15 mouse cellular contexts compared by ENCODE assay signal in genomic region chr2:174198406-174198971, GRCm38 (mm10).
DNase-seq lines count a peak whose midpoint lies in the region; ATAC-seq and TF ChIP-seq lines count a peak whose summit lies in the region.
"Had no signal": no experiment of that assay in that cellular context is flagged by ENCODE, and none has a peak within 500 bp of the region (broad histone marks: within the 10 kb centered on the region; RNA-seq: fewer than 3 reads in every experiment).

No protein-coding gene starts in this region.

- peak; percentile 35 for DNase-seq in forebrain, embryonic 11.5 days (ENCODE audit: low spot score)
- DNase-seq in forebrain, embryonic 14.5 days (ENCODE audit: low spot score): no peak
- peak; percentile 49 for DNase-seq in brain, adult 2 months (ENCODE audit: low read depth, low spot score)
- peak; percentile 18 for DNase-seq in cerebellum, adult 9-11 months
- DNase-seq in layer of hippocampus, postnatal 10 days (ENCODE audit: low spot score in 2 of 2): peak; percentile 27 to 40
- no peak for DNase-seq in midbrain, postnatal 0 days (ENCODE audit: low spot score)
- no peak for DNase-seq in right cerebral cortex, adult 18-20 months
- DNase-seq in spleen, postnatal 10 days (ENCODE audit: low spot score in 2 of 2): no peak
- DNase-seq: heart, adult 2 months; liver, embryonic 13.5 days; spleen, adult 18-20 months had no signal

- no peak for TF ChIP-seq CTCF in midbrain, postnatal 0 days (IDR thresholded peaks at IDR 0.05)

- H3K27ac ChIP-seq in forebrain, embryonic 11.5 days (ENCODE audit: low read depth, low read length): no peak overlapping the region
- H3K27ac ChIP-seq in forebrain, embryonic 14.5 days (ENCODE audit: low read depth, low read length): no peak overlapping the region
- no peak overlapping the region for H3K27ac ChIP-seq in midbrain, postnatal 0 days (ENCODE audit: low read depth, low read length)
- H3K27ac ChIP-seq: embryonic facial prominence, embryonic 12.5 days; heart, adult 2 months; hindbrain, embryonic 13.5 days; intestine, embryonic 15.5 days; liver, embryonic 13.5 days; midbrain, embryonic 15.5 days had no signal

- no peak for ATAC-seq in forebrain, embryonic 11.5 days (replicated peaks; ENCODE audit: low FRiP score)
- ATAC-seq in forebrain, embryonic 14.5 days: no peak
- ATAC-seq in midbrain, postnatal 0 days (ENCODE audit: low FRiP score): no peak
- ATAC-seq: intestine, embryonic 15.5 days; midbrain, embryonic 15.5 days had no signal

- no peaks in the 10 kb centered on the region for H3K9me3 ChIP-seq in forebrain, embryonic 11.5 days (ENCODE audit: control insufficient read depth, low read length)
- no peaks in the 10 kb centered on the region for H3K9me3 ChIP-seq in forebrain, embryonic 14.5 days (replicated peaks; ENCODE audit: control insufficient read depth, low read length)
- no peaks in the 10 kb centered on the region for H3K9me3 ChIP-seq in midbrain, postnatal 0 days (ENCODE audit: low read length)
- H3K9me3 ChIP-seq: embryonic facial prominence, embryonic 12.5 days; hindbrain, embryonic 13.5 days; intestine, embryonic 15.5 days; liver, embryonic 13.5 days; midbrain, embryonic 15.5 days had no signal

- WGBS in forebrain, embryonic 11.5 days: 89% methylated on average over 7 of the region's 7 CpGs
- WGBS in forebrain, embryonic 14.5 days: 89% methylated on average over 7 of the region's 7 CpGs
- WGBS in midbrain, postnatal 0 days: 92% methylated on average over 7 of the region's 7 CpGs

- H3K27me3 ChIP-seq in forebrain, embryonic 11.5 days (ENCODE audit: control insufficient read depth, insufficient read depth, low read length): no peaks in the 10 kb centered on the region
- no peaks in the 10 kb centered on the region for H3K27me3 ChIP-seq in forebrain, embryonic 14.5 days (replicated peaks; ENCODE audit: control insufficient read depth, insufficient read depth, low read length)
- no peaks in the 10 kb centered on the region for H3K27me3 ChIP-seq in midbrain, postnatal 0 days (ENCODE audit: insufficient read depth, low read length)
- H3K27me3 ChIP-seq: embryonic facial prominence, embryonic 12.5 days; hindbrain, embryonic 13.5 days; intestine, embryonic 15.5 days; liver, embryonic 13.5 days; midbrain, embryonic 15.5 days had no signal

- H3K9ac ChIP-seq in forebrain, embryonic 11.5 days (ENCODE audit: low read length): no peak overlapping the region
- H3K9ac ChIP-seq in forebrain, embryonic 14.5 days (ENCODE audit: low read length): no peak overlapping the region
- H3K9ac ChIP-seq in midbrain, postnatal 0 days (replicated peaks; ENCODE audit: low read length, poor library complexity, severe bottlenecking): no peak overlapping the region
- H3K9ac ChIP-seq: embryonic facial prominence, embryonic 12.5 days; hindbrain, embryonic 13.5 days; intestine, embryonic 15.5 days; liver, embryonic 13.5 days; midbrain, embryonic 15.5 days had no signal

- no peak overlapping the region for H3K4me2 ChIP-seq in forebrain, embryonic 11.5 days (ENCODE audit: low read depth, low read length, severe bottlenecking)
- H3K4me2 ChIP-seq in forebrain, embryonic 14.5 days (ENCODE audit: low read length): no peak overlapping the region
- H3K4me2 ChIP-seq in midbrain, postnatal 0 days (ENCODE audit: low read depth, low read length, poor library complexity, severe bottlenecking): no peak overlapping the region
- H3K4me2 ChIP-seq: embryonic facial prominence, embryonic 12.5 days; hindbrain, embryonic 13.5 days; intestine, embryonic 15.5 days; liver, embryonic 13.5 days; midbrain, embryonic 15.5 days had no signal

- no peak overlapping the region for H3K4me3 ChIP-seq in forebrain, embryonic 11.5 days (ENCODE audit: low read depth, low read length)
- no peak overlapping the region for H3K4me3 ChIP-seq in forebrain, embryonic 14.5 days (ENCODE audit: low read depth, low read length)
- H3K4me3 ChIP-seq in midbrain, postnatal 0 days (ENCODE audit: low read depth, low read length): no peak overlapping the region
- H3K4me3 ChIP-seq: embryonic facial prominence, embryonic 12.5 days; heart, adult 2 months; hindbrain, embryonic 13.5 days; intestine, embryonic 15.5 days; liver, embryonic 13.5 days; midbrain, embryonic 15.5 days had no signal

- no peaks in the 10 kb centered on the region for H3K36me3 ChIP-seq in forebrain, embryonic 11.5 days (ENCODE audit: control insufficient read depth, insufficient read depth, low read length)
- H3K36me3 ChIP-seq in forebrain, embryonic 14.5 days (ENCODE audit: control insufficient read depth, insufficient read depth, low read length): no peaks in the 10 kb centered on the region
- no peaks in the 10 kb centered on the region for H3K36me3 ChIP-seq in midbrain, postnatal 0 days (ENCODE audit: insufficient read depth, low read length)
- H3K36me3 ChIP-seq: embryonic facial prominence, embryonic 12.5 days; hindbrain, embryonic 13.5 days; intestine, embryonic 15.5 days; liver, embryonic 13.5 days; midbrain, embryonic 15.5 days had no signal

- no peaks in the 10 kb centered on the region for H3K4me1 ChIP-seq in forebrain, embryonic 11.5 days (replicated peaks; ENCODE audit: control insufficient read depth, insufficient read depth, low read length)
- no peaks in the 10 kb centered on the region for H3K4me1 ChIP-seq in forebrain, embryonic 14.5 days (ENCODE audit: control insufficient read depth, insufficient read depth, low read length)
- no peaks in the 10 kb centered on the region for H3K4me1 ChIP-seq in midbrain, postnatal 0 days (ENCODE audit: insufficient read depth, low read length)
- H3K4me1 ChIP-seq: hindbrain, embryonic 13.5 days; intestine, embryonic 15.5 days; liver, embryonic 13.5 days; midbrain, embryonic 15.5 days had no signal

Comparison
In these comparisons a context has a peak if more than half of its experiments do, and no peak if none do; other contexts are left out.
1. DNase-seq: peak in forebrain, embryonic 11.5 days (single experiment), brain, adult 2 months (single experiment), cerebellum, adult 9-11 months (single experiment) and layer of hippocampus, postnatal 10 days (2 of 2); none in forebrain, embryonic 14.5 days (single experiment), midbrain, postnatal 0 days (single experiment), right cerebral cortex, adult 18-20 months (single experiment) and spleen, postnatal 10 days (0 of 2).